Mouse (Mus musculus): Measurements from ENCODE around the gene Kcnk2. TPM values are rescaled to one million over a fixed set of nuclear protein-coding genes. Genes with fewer than 3 reads are reported as not detected.

Kcnk2 gene
- polyA plus RNA-seq, 1 experiment from 2014 or later: 11.4 TPM

- Histone ChIP-seq H3K9ac (no peak overlapping the region), H3K4me3 (no peak overlapping the region), H3K9me3 (replicated peaks) (no peaks in the 10 kb centered on the region), H3K4me2 (replicated peaks) (no peak overlapping the region), H3K4me1 (no peaks in the 10 kb centered on the region), H3K36me3 (no peaks in the 10 kb centered on the region), H3K27ac (no peak overlapping the region), H3K27me3 (no peaks in the 10 kb centered on the region)
- ATAC-seq (ENCODE audit: low FRiP score): no peak
- 89% methylated on average over 10 of the region's 10 CpGs for WGBS
These were observed 15.2 kb downstream of the Kcnk2 start for GRCm38 (mm10) chr1:189386848-189387247.

GRCm38 (mm10) chr1:189386141-189386540, 15.9 kb downstream of the Kcnk2 start:
- WGBS: 90% methylated on average over 2 of the region's 2 CpGs

GRCm38 (mm10) chr1:189367722-189368121, 34.4 kb downstream of the Kcnk2 start:
- no peak overlapping the region for H3K9ac ChIP-seq
- H3K4me2 ChIP-seq (replicated peaks): no peak overlapping the region
- no peak for ATAC-seq (ENCODE audit: low FRiP score)
- no peaks in the 10 kb centered on the region for H3K4me1 ChIP-seq
- H3K36me3 ChIP-seq: no peaks in the 10 kb centered on the region
- H3K27me3 ChIP-seq: no peaks in the 10 kb centered on the region
- no peak overlapping the region for H3K4me3 ChIP-seq
- no peak overlapping the region for H3K27ac ChIP-seq
- 88% methylated on average over 4 of the region's 4 CpGs for WGBS
- H3K9me3 ChIP-seq (replicated peaks): no peaks in the 10 kb centered on the region

More at GRCm38 (mm10) chr1:189386141-189386540, 15.9 kb downstream of the Kcnk2 start:
- no peaks in the 10 kb centered on the region for H3K27me3 ChIP-seq
- ATAC-seq (ENCODE audit: low FRiP score): no peak
- H3K27ac ChIP-seq: no peak overlapping the region
- H3K9ac ChIP-seq: no peak overlapping the region
- H3K4me3 ChIP-seq: no peak overlapping the region
- no peaks in the 10 kb centered on the region for H3K36me3 ChIP-seq
- H3K4me2 ChIP-seq (replicated peaks): no peak overlapping the region
- no peaks in the 10 kb centered on the region for H3K9me3 ChIP-seq (replicated peaks)
- no peaks in the 10 kb centered on the region for H3K4me1 ChIP-seq

- Histone ChIP-seq H3K9me3 (replicated peaks) (no peaks in the 10 kb centered on the region), H3K27me3 (no peaks in the 10 kb centered on the region), H3K4me3 (no peak overlapping the region), H3K9ac (no peak overlapping the region), H3K4me1 (no peaks in the 10 kb centered on the region), H3K36me3 (no peaks in the 10 kb centered on the region), H3K27ac (no peak overlapping the region), H3K4me2 (replicated peaks) (no peak overlapping the region)
- 72% methylated on average over 5 of the region's 5 CpGs for WGBS
- ATAC-seq (ENCODE audit: low FRiP score): no peak
These were observed 37.9 kb downstream of the Kcnk2 start for GRCm38 (mm10) chr1:189364188-189364587.

- H3K9ac ChIP-seq: no peak overlapping the region
- no peaks in the 10 kb centered on the region for H3K9me3 ChIP-seq (replicated peaks)
- no peak overlapping the region for H3K4me2 ChIP-seq (replicated peaks)
- H3K27ac ChIP-seq: no peak overlapping the region
- H3K27me3 ChIP-seq: no peaks in the 10 kb centered on the region
- 73% methylated on average over 6 of the region's 6 CpGs for WGBS
- no peak overlapping the region for H3K4me3 ChIP-seq
- no peak for ATAC-seq (ENCODE audit: low FRiP score)
- no peaks in the 10 kb centered on the region for H3K36me3 ChIP-seq
- no peaks in the 10 kb centered on the region for H3K4me1 ChIP-seq
These were observed 39.5 kb downstream of the Kcnk2 start for GRCm38 (mm10) chr1:189362579-189362978.

GRCm38 (mm10) chr1:189359699-189360098, 42.4 kb downstream of the Kcnk2 start:
- H3K4me1 ChIP-seq: no peaks in the 10 kb centered on the region
- ATAC-seq (ENCODE audit: low FRiP score): no peak
- no peaks in the 10 kb centered on the region for H3K27me3 ChIP-seq

GRCm38 (mm10) chr1:189353887-189354286, 48.2 kb downstream of the Kcnk2 start:
- Histone ChIP-seq H3K27ac (no peak overlapping the region), H3K9me3 (replicated peaks) (no peaks in the 10 kb centered on the region), H3K4me2 (replicated peaks) (no peak overlapping the region), H3K36me3 (no peaks in the 10 kb centered on the region), H3K9ac (no peak overlapping the region), H3K4me3 (no peak overlapping the region), H3K4me1 (no peaks in the 10 kb centered on the region), H3K27me3 (no peaks in the 10 kb centered on the region)
- WGBS: 87% methylated on average over 1 of the region's 1 CpGs
- ATAC-seq (ENCODE audit: low FRiP score): no peak

More at GRCm38 (mm10) chr1:189359699-189360098, 42.4 kb downstream of the Kcnk2 start:
- H3K36me3 ChIP-seq: no peaks in the 10 kb centered on the region
- no peaks in the 10 kb centered on the region for H3K9me3 ChIP-seq (replicated peaks)
- WGBS: 85% methylated on average over 4 of the region's 4 CpGs
- H3K27ac ChIP-seq: no peak overlapping the region
- no peak overlapping the region for H3K9ac ChIP-seq
- no peak overlapping the region for H3K4me2 ChIP-seq (replicated peaks)
- H3K4me3 ChIP-seq: no peak overlapping the region

- WGBS: 89% methylated on average over 6 of the region's 6 CpGs
These were observed 50.3 kb downstream of the Kcnk2 start for GRCm38 (mm10) chr1:189351804-189352203.

GRCm38 (mm10) chr1:189349205-189349604, 52.9 kb downstream of the Kcnk2 start:
- no peaks in the 10 kb centered on the region for H3K36me3 ChIP-seq
- H3K4me2 ChIP-seq (replicated peaks): no peak overlapping the region
- no peak for ATAC-seq (ENCODE audit: low FRiP score)
- H3K9me3 ChIP-seq (replicated peaks): no peaks in the 10 kb centered on the region
- H3K27ac ChIP-seq: no peak overlapping the region
- H3K9ac ChIP-seq: no peak overlapping the region
- no peaks in the 10 kb centered on the region for H3K4me1 ChIP-seq
- peaks cover 6% of the 10 kb centered on the region; the same call in 1 of the 2 replicates for H3K27me3 ChIP-seq
- WGBS: 80% methylated on average over 5 of the region's 5 CpGs
- no peak overlapping the region for H3K4me3 ChIP-seq

More at GRCm38 (mm10) chr1:189351804-189352203, 50.3 kb downstream of the Kcnk2 start:
- H3K9me3 ChIP-seq (replicated peaks): no peaks in the 10 kb centered on the region
- no peaks in the 10 kb centered on the region for H3K36me3 ChIP-seq
- ATAC-seq (ENCODE audit: low FRiP score): no peak
- H3K27me3 ChIP-seq: no peaks in the 10 kb centered on the region
- H3K4me3 ChIP-seq: no peak overlapping the region
- H3K27ac ChIP-seq: no peak overlapping the region
- no peak overlapping the region for H3K4me2 ChIP-seq (replicated peaks)
- H3K9ac ChIP-seq: no peak overlapping the region
- no peaks in the 10 kb centered on the region for H3K4me1 ChIP-seq

GRCm38 (mm10) chr1:189345166-189345565, 56.9 kb downstream of the Kcnk2 start:
- H3K4me1 ChIP-seq: peaks cover 6% of the 10 kb centered on the region; the same call in 1 of the 2 replicates
- no peak overlapping the region for H3K9ac ChIP-seq
- H3K27me3 ChIP-seq: peaks cover 10% of the 10 kb centered on the region; the same call in 1 of the 2 replicates
- H3K4me3 ChIP-seq: no peak overlapping the region
- no peak for ATAC-seq (ENCODE audit: low FRiP score)
- no peaks in the 10 kb centered on the region for H3K36me3 ChIP-seq
- H3K9me3 ChIP-seq (replicated peaks): no peaks in the 10 kb centered on the region
- WGBS: 84% methylated on average over 5 of the region's 5 CpGs
- no peak overlapping the region for H3K27ac ChIP-seq
- no peak overlapping the region for H3K4me2 ChIP-seq (replicated peaks)

GRCm38 (mm10) chr1:189343301-189344251, 58.5 kb downstream of the Kcnk2 start:
- H3K27ac ChIP-seq: peak overlapping the region; percentile 48

GRCm38 (mm10) chr1:189342416-189343104, 59.5 kb downstream of the Kcnk2 start:
- WGBS: 7% methylated on average over 30 of the region's 30 CpGs
- H3K27me3 ChIP-seq: peaks cover 10% of the 10 kb centered on the region; the same call in 1 of the 2 replicates
- H3K9ac ChIP-seq: peak overlapping the region; percentile 87
- peak overlapping the region; percentile 95 for H3K4me2 ChIP-seq (replicated peaks)
- no peak for ATAC-seq (ENCODE audit: low FRiP score)
- H3K27ac ChIP-seq: no peak overlapping the region
- H3K9me3 ChIP-seq (replicated peaks): no peaks in the 10 kb centered on the region
- peak overlapping the region; percentile 73 for H3K4me3 ChIP-seq
- H3K4me1 ChIP-seq: peaks cover 6% of the 10 kb centered on the region; the same call in 1 of the 2 replicates
- 0 out of 2 replicates have a peak, but pooled peaks cover 6% of the 10 kb centered on the region for H3K36me3 ChIP-seq

More at GRCm38 (mm10) chr1:189343301-189344251, 58.5 kb downstream of the Kcnk2 start:
- Histone ChIP-seq H3K36me3 (0 out of 2 replicates have a peak, but pooled peaks cover 6% of the 10 kb centered on the region), H3K9ac (peak overlapping the region; percentile 87), H3K4me2 (replicated peaks) (peak overlapping the region; percentile 95), H3K4me1 (peaks cover 6% of the 10 kb centered on the region; the same call in 1 of the 2 replicates), H3K27me3 (peaks cover 10% of the 10 kb centered on the region; the same call in 1 of the 2 replicates), H3K4me3 (peak overlapping the region; percentile 73), H3K9me3 (replicated peaks) (no peaks in the 10 kb centered on the region)
- peak; percentile 85 for ATAC-seq (ENCODE audit: low FRiP score)
- under 1% methylated on average over 75 of the region's 82 CpGs for WGBS

All from hindbrain, embryonic 12.5 days (tissue).